Mouse (Mus musculus) heart, embryonic 10.5 days (tissue): ENCODE measurements around the gene Zmat5. TPM values are rescaled to one million over a fixed set of nuclear protein-coding genes. Genes with fewer than 3 reads are reported as not detected.
"Not testable (repeated sequence)": the region's sequence is repeated elsewhere in the genome, so short reads cannot be mapped to it uniquely, and the experiment has no call there.

Experiments used
- DNase-seq: peaks from one replicate; pipeline ENCODE4 v3.0.0-alpha.2; 2017; ENCODE audit warnings: low spot score
- H3K27ac ChIP-seq: fragments of 300-500 bp; sonication (generic); 2 replicates; pipeline ENCODE4 v1.5.1; 2016; ENCODE audit warnings: mild to moderate bottlenecking
- H3K27me3 ChIP-seq: fragments of 300-500 bp; sonication (generic); 2 replicates; pipeline ENCODE4 v1.6.1; 2016; ENCODE audit warnings: mild to moderate bottlenecking; ENCODE audit not compliant: poor library complexity, insufficient read depth, severe bottlenecking
- H3K36me3 ChIP-seq: fragments of 300-500 bp; sonication (generic); 2 replicates; pipeline ENCODE4 v1.6.1; 2016; ENCODE audit warnings: mild to moderate bottlenecking, moderate library complexity
- H3K4me1 ChIP-seq: fragments of 300-500 bp; sonication (generic); 2 replicates; pipeline ENCODE4 v1.6.1; 2016; ENCODE audit warnings: mild to moderate bottlenecking
- H3K4me3 ChIP-seq: fragments of 300-500 bp; sonication (generic); 2 replicates; pipeline ENCODE4 v1.5.1; 2016; ENCODE audit warnings: mild to moderate bottlenecking, moderate library complexity
- H3K9me3 ChIP-seq: fragments of 300-500 bp; sonication (generic); 2 replicates; pipeline ENCODE4 v1.6.1; 2016; ENCODE audit warnings: mild to moderate bottlenecking, moderate library complexity
- WGBS: fragments of 180-500 bp; shearing (Covaris S2); methylation state at CpG from one replicate; pipeline ENCODE4 v1.1.7; 2016; 5-methylcytosine and 5-hydroxymethylcytosine counted together
- polyA plus RNA-seq: library from polyadenylated mRNA; unstranded; fragments of >200 nt; fragmentation: Nextera tagmentation; extraction: Ambion mirVana; gene quantifications from 2 replicates; pipeline ENCODE4 v1.2.1, GENCODE M21; 2016

Zmat5 gene
- polyA plus RNA-seq, 1 experiment from 2014 or later = 66.7 TPM

GRCm38 (mm10) chr11:4697043-4697983 lies 7.2 kb upstream of the Zmat5 start:
- no peak overlapping the region for H3K4me3 ChIP-seq
- WGBS = 46% methylated on average over 7 of the region's 7 CpGs
- H3K36me3 ChIP-seq = peaks cover 25% of the 10 kb centered on the region
- no peaks in the 10 kb centered on the region for H3K4me1 ChIP-seq
- no peak for DNase-seq
- no peak overlapping the region for H3K27ac ChIP-seq
- no peaks in the 10 kb centered on the region for H3K9me3 ChIP-seq
- H3K27me3 ChIP-seq = no peaks in the 10 kb centered on the region

- H3K27ac ChIP-seq = no peak overlapping the region
- peaks cover 30% of the 10 kb centered on the region for H3K36me3 ChIP-seq
- 87% methylated on average over 8 of the region's 8 CpGs for WGBS
- DNase-seq = no peak
- no peaks in the 10 kb centered on the region for H3K9me3 ChIP-seq
- H3K27me3 ChIP-seq = no peaks in the 10 kb centered on the region
- H3K4me1 ChIP-seq = peaks cover 13% of the 10 kb centered on the region
- H3K4me3 ChIP-seq = no peak overlapping the region
Observed at GRCm38 (mm10) chr11:4700726-4701125, 3.8 kb upstream of the Zmat5 start.

- Histone ChIP-seq H3K27me3 (no peaks in the 10 kb centered on the region), H3K27ac (peak overlapping the region; percentile 92), H3K9me3 (no peaks in the 10 kb centered on the region), H3K36me3 (peaks cover 30% of the 10 kb centered on the region), H3K4me3 (peak overlapping the region; percentile 78), H3K4me1 (peaks cover 13% of the 10 kb centered on the region)
- 3% methylated on average over 12 of the region's 12 CpGs for WGBS
- no peak for DNase-seq
Observed at GRCm38 (mm10) chr11:4703688-4704071, 798 bp upstream of the Zmat5 start.

GRCm38 (mm10) chr11:4705178-4705577 lies 700 bp downstream of the Zmat5 start:
- H3K9me3 ChIP-seq = no peaks in the 10 kb centered on the region
- WGBS = 13% methylated on average over 4 of the region's 4 CpGs
- H3K4me3 ChIP-seq = peak overlapping the region; percentile 78
- peak overlapping the region; percentile 92 for H3K27ac ChIP-seq
- DNase-seq = no peak
- peaks cover 24% of the 10 kb centered on the region for H3K36me3 ChIP-seq
- peaks cover 13% of the 10 kb centered on the region for H3K4me1 ChIP-seq
- H3K27me3 ChIP-seq = no peaks in the 10 kb centered on the region

- not testable (repeated sequence) for H3K27me3 ChIP-seq, DNase-seq, H3K36me3 ChIP-seq, H3K9me3 ChIP-seq, H3K4me1 ChIP-seq, H3K4me3 ChIP-seq, H3K27ac ChIP-seq
- 84% methylated on average over 4 of the region's 4 CpGs for WGBS
Observed at GRCm38 (mm10) chr11:4710188-4710587, 5.7 kb downstream of the Zmat5 start.

GRCm38 (mm10) chr11:4712822-4713221 lies 8.3 kb downstream of the Zmat5 start:
- no peaks in the 10 kb centered on the region for H3K4me1 ChIP-seq
- no peak for DNase-seq
- no peaks in the 10 kb centered on the region for H3K36me3 ChIP-seq

GRCm38 (mm10) chr11:4714727-4715126 lies 10.2 kb downstream of the Zmat5 start:
- 87% methylated on average over 4 of the region's 4 CpGs for WGBS
- H3K36me3 ChIP-seq = no peaks in the 10 kb centered on the region
- no peak overlapping the region for H3K4me3 ChIP-seq
- no peak overlapping the region for H3K27ac ChIP-seq
- no peaks in the 10 kb centered on the region for H3K27me3 ChIP-seq
- DNase-seq = no peak
- H3K9me3 ChIP-seq = no peaks in the 10 kb centered on the region
- peaks cover 12% of the 10 kb centered on the region for H3K4me1 ChIP-seq

More at GRCm38 (mm10) chr11:4712822-4713221, 8.3 kb downstream of the Zmat5 start:
- Histone ChIP-seq H3K9me3 (no peaks in the 10 kb centered on the region), H3K27me3 (no peaks in the 10 kb centered on the region), H3K27ac (no peak overlapping the region), H3K4me3 (no peak overlapping the region)

GRCm38 (mm10) chr11:4715596-4715995 lies 11.1 kb downstream of the Zmat5 start:
- no peak for DNase-seq
- H3K4me3 ChIP-seq = no peak overlapping the region
- peaks cover 13% of the 10 kb centered on the region for H3K4me1 ChIP-seq
- H3K9me3 ChIP-seq = no peaks in the 10 kb centered on the region
- H3K36me3 ChIP-seq = no peaks in the 10 kb centered on the region
- WGBS = 73% methylated on average over 4 of the region's 4 CpGs
- no peak overlapping the region for H3K27ac ChIP-seq
- H3K27me3 ChIP-seq = no peaks in the 10 kb centered on the region

GRCm38 (mm10) chr11:4716530-4717236 lies 12.2 kb downstream of the Zmat5 start:
- H3K4me3 ChIP-seq = no peak overlapping the region
- peaks cover 17% of the 10 kb centered on the region for H3K4me1 ChIP-seq
- H3K27me3 ChIP-seq = no peaks in the 10 kb centered on the region
- H3K27ac ChIP-seq = no peak overlapping the region
- no peaks in the 10 kb centered on the region for H3K36me3 ChIP-seq
- no peaks in the 10 kb centered on the region for H3K9me3 ChIP-seq
- DNase-seq = no peak
- WGBS = 87% methylated on average over 5 of the region's 5 CpGs

GRCm38 (mm10) chr11:4718548-4718947 lies 14.1 kb downstream of the Zmat5 start:
- H3K27me3 ChIP-seq = no peaks in the 10 kb centered on the region
- DNase-seq = no peak
- H3K27ac ChIP-seq = no peak overlapping the region
- H3K4me1 ChIP-seq = peaks cover 17% of the 10 kb centered on the region
- no peaks in the 10 kb centered on the region for H3K9me3 ChIP-seq
- H3K36me3 ChIP-seq = peaks cover 14% of the 10 kb centered on the region
- no peak overlapping the region for H3K4me3 ChIP-seq
- 75% methylated on average over 5 of the region's 5 CpGs for WGBS

GRCm38 (mm10) chr11:4719961-4720360 lies 15.5 kb downstream of the Zmat5 start:
- H3K4me1 ChIP-seq = peaks cover 17% of the 10 kb centered on the region
- no peak for DNase-seq
- H3K36me3 ChIP-seq = peaks cover 28% of the 10 kb centered on the region
- H3K9me3 ChIP-seq = no peaks in the 10 kb centered on the region
- H3K27ac ChIP-seq = no peak overlapping the region
- no peak overlapping the region for H3K4me3 ChIP-seq
- no peaks in the 10 kb centered on the region for H3K27me3 ChIP-seq
- WGBS = 89% methylated on average over 9 of the region's 9 CpGs

- Histone ChIP-seq H3K36me3 (peaks cover 30% of the 10 kb centered on the region), H3K4me1 (peaks cover 17% of the 10 kb centered on the region), H3K27me3 (no peaks in the 10 kb centered on the region), H3K9me3 (no peaks in the 10 kb centered on the region), H3K4me3 (no peak overlapping the region), H3K27ac (no peak overlapping the region)
- WGBS = 68% methylated on average over 11 of the region's 11 CpGs
- no peak for DNase-seq
Observed at GRCm38 (mm10) chr11:4720393-4720792, 15.9 kb downstream of the Zmat5 start.

GRCm38 (mm10) chr11:4720900-4721580 lies 16.6 kb downstream of the Zmat5 start:
- WGBS = 53% methylated on average over 7 of the region's 7 CpGs
- H3K27ac ChIP-seq = no peak overlapping the region
- peaks cover 35% of the 10 kb centered on the region for H3K36me3 ChIP-seq
- H3K4me1 ChIP-seq = peaks cover 17% of the 10 kb centered on the region
- H3K27me3 ChIP-seq = no peaks in the 10 kb centered on the region
- no peak overlapping the region for H3K4me3 ChIP-seq
- DNase-seq = no peak
- H3K9me3 ChIP-seq = no peaks in the 10 kb centered on the region
